Mouse (Mus musculus) ES-E14 (cell line): Measurements from ENCODE around the gene A830018L16Rik. TPM values are rescaled to one million over a fixed set of nuclear protein-coding genes. Genes with fewer than 3 reads are reported as not detected.

Source experiments
- DNase-seq: peaks from one replicate; pipeline ENCODE4 v3.0.0-alpha.2; 2013; ENCODE audit warnings: low read depth, low spot score
- H3K27ac ChIP-seq: 2 replicates; pipeline ENCODE4 v1.5.1; 2012; ENCODE audit warnings: low read depth, mild to moderate bottlenecking, low read length, moderate library complexity, mixed read lengths; ENCODE audit not compliant: poor library complexity, insufficient read depth, severe bottlenecking
- H3K36me3 ChIP-seq: 2 replicates; pipeline ENCODE4 v1.6.1; 2012; ENCODE audit warnings: mild to moderate bottlenecking, low read length, moderate library complexity, mixed read lengths; ENCODE audit not compliant: control insufficient read depth, poor library complexity, insufficient read depth, severe bottlenecking
- H3K4me1 ChIP-seq, 2 experiments: fragments of 150-350 bp in 1 of 2; sonication (generic) in 1 of 2; 2 replicates each; pipeline ENCODE4 v1.6.1; 2012; ENCODE audit warnings: low read length in 2 of 2, mild to moderate bottlenecking in 1 of 2, mixed read lengths in 1 of 2; ENCODE audit not compliant: control insufficient read depth in 2 of 2, insufficient read depth in 2 of 2, poor library complexity in 1 of 2
- H3K4me3 ChIP-seq, 2 experiments: fragments of 150-350 bp in 1 of 2; sonication (generic) in 1 of 2; 2 replicates each; pipeline ENCODE4 v1.5.1; 2012; ENCODE audit warnings: low read length in 2 of 2, low read depth in 1 of 2, mild to moderate bottlenecking in 1 of 2, mixed read lengths in 1 of 2; ENCODE audit not compliant: insufficient read depth in 1 of 2, poor library complexity in 1 of 2, severe bottlenecking in 1 of 2
- H3K9ac ChIP-seq: 2 replicates; pipeline ENCODE4 v1.6.1; 2012; ENCODE audit warnings: low read depth, mild to moderate bottlenecking, low read length, mixed read lengths; ENCODE audit not compliant: poor library complexity, insufficient read depth, severe bottlenecking
- H3K9me3 ChIP-seq: fragments of 150-350 bp; sonication (generic); 2 replicates; pipeline ENCODE4 v1.6.1; 2012; ENCODE audit warnings: low read depth, mild to moderate bottlenecking, low read length; ENCODE audit not compliant: control insufficient read depth, insufficient read depth
- CHD2 ChIP-seq: IDR thresholded peaks from 2 replicates; pipeline ENCODE4 v1.6.1; 2014; ENCODE audit warnings: mild to moderate bottlenecking, low read depth, low read length, inconsistent platforms
- HCFC1 ChIP-seq: IDR thresholded peaks from 2 replicates; pipeline ENCODE4 v1.6.1; 2012; ENCODE audit warnings: low read length, inconsistent platforms, borderline replicate concordance; ENCODE audit not compliant: insufficient read depth
- MAFK ChIP-seq: IDR thresholded peaks from 2 replicates; pipeline ENCODE4 v1.6.1; 2014; ENCODE audit warnings: mild to moderate bottlenecking, low read depth, low read length, inconsistent platforms; ENCODE audit not compliant: insufficient read depth
- ZC3H11A ChIP-seq: IDR thresholded peaks from 2 replicates; pipeline ENCODE4 v1.6.1; 2012; ENCODE audit warnings: low read depth, mild to moderate bottlenecking, inconsistent platforms, low read length, borderline replicate concordance
- ZNF384 ChIP-seq: IDR thresholded peaks from 2 replicates; pipeline ENCODE4 v1.6.1; 2012; ENCODE audit warnings: low read depth, low read length, inconsistent platforms
- in situ Hi-C, 2 experiments: fragments of 600-800 bp; cut with MboI; formaldehyde crosslinking; loops; one replicate each; pipeline ENCODE4 v1.15.1; 2025; ENCODE audit warnings: low sequenced_read_pairs in 2 of 2, inconsistent platforms in 1 of 2; ENCODE audit not compliant: unreplicated experiment in 2 of 2
- total RNA-seq: library from RNA; depleted of rRNA; stranded (reverse); fragments of 300-350 nt; gene quantifications from 2 replicates; pipeline ENCODE4 v1.2.3, GENCODE M21; 2012; rRNA removed

A830018L16Rik gene
- total RNA-seq, result 2.1 and 4.6 TPM in 2 replicates

DNA sequence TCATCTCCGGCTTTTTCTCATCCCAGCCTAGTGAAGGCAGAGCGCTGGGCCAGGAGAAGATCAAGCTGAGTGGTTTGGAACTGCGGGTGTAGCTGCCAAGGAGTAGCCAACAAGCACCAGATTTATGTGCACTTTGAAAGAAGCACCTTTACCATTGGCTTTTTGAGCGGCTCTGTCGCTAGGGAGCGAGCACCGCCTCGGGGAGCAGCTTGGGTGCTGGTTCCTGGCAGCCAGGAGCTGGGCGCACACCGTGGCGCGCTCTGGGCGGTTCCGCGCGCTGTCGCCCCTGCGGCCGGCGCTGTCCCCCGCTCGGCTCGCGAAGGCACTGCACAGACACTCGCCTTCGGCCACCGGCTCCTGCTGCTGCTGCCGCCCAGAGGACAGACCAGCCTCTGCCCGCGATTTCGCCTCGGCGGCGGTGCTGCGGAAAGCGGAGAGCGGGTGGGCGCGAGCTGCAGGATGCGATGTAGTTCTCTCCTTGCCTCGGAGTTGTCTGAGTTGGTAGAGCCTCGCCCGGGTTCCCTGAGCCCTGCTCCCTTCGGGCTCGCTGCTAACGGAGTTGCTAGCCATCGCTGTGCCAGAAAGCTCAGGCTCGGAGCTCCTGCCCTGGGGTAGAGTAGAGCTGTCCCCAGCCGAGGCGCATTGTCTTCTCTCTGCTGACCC lies at the start of gene A830018L16Rik:
TSS of gene A830018L16Rik (plus strand) at position 212 of the 663 bp plus-strand sequence.
- in situ Hi-C loops, result no loop called here
- peak within 1 kb of the TSS; percentile 51 for H3K9ac ChIP-seq
- no peaks in the 10 kb centered on the region for H3K9me3 ChIP-seq
- H3K4me3 ChIP-seq, result peak within 1 kb of the TSS; percentile 62 to 67
- no peaks in the 10 kb centered on the region for H3K36me3 ChIP-seq
- peak; percentile 63 for DNase-seq
- TF ChIP-seq ZNF384 (no peak), ZC3H11A (peak; percentile 33; the same call in 1 of the 2 replicates)
- no peaks in the 10 kb centered on the region; a peak in 1 of 4 replicates for H3K4me1 ChIP-seq
- no peak within 1 kb of the TSS for H3K27ac ChIP-seq

DNA sequence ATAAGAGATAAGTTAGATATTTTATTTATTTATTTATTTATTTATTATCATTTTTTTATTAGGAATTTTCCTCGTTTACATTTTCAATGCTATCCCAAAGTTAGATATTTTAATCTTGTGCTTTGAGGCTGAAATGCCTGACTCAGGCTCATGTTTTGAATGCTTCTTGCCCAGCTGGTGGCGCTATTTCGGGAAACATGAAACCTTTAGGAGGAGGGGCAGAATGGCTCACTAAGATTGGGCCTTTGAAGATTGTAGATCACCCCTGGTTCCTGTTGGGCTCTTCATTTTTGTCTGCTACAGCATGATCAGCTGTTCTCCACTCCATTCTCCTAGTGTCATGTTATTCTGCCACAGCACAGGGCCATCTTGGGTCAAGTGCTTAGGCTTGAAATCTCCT lies 28.1 kb upstream of the A830018L16Rik start:
- TF ChIP-seq CHD2 (no peak), MAFK (no peak), ZC3H11A (0 out of 2 replicates have a peak, but pooled peaks have one; percentile 22)
- peaks cover 0 to 2% of the 10 kb centered on the region in 2 experiments; a peak in 1 of 4 replicates for H3K4me1 ChIP-seq
- H3K4me3 ChIP-seq, result no peak overlapping the region
- no peak overlapping the region for H3K9ac ChIP-seq
- peak; percentile 45 for DNase-seq
- H3K27ac ChIP-seq, result no peak overlapping the region
- H3K36me3 ChIP-seq, result no peaks in the 10 kb centered on the region
- in situ Hi-C loops, result no loop called here
- no peaks in the 10 kb centered on the region for H3K9me3 ChIP-seq

DNA sequence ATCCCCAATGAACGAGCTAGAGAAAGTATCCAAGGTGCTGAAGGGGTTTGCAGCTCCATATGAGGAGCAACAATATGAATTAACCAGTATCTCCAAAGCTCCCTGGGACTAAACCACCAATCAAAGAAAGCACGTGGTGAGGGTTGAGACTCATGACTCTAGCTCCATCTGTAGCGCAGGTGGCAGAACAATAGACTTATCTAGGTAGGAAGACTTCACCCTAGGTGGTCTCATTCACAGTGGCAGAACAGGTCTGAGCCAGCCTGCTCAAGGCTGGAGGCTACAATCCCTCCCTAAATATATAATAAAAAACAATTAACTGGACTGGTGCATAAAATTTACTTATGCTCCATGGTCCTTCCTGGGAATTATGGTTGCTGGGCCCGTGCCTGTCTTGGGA lies 18.5 kb upstream of the A830018L16Rik start:
- H3K4me3 ChIP-seq, result no peak overlapping the region
- H3K27ac ChIP-seq, result peak overlapping the region; percentile 94
- peaks cover 4 to 6% of the 10 kb centered on the region in 2 experiments; a peak in 1 of 4 replicates for H3K4me1 ChIP-seq
- TF ChIP-seq HCFC1 (no peak), ZC3H11A (no peak), ZNF384 (no peak), CHD2 (no peak), MAFK (no peak)
- peak; percentile 78 for DNase-seq
- H3K9ac ChIP-seq, result no peak overlapping the region
- in situ Hi-C loops, result no loop called here
- no peaks in the 10 kb centered on the region for H3K36me3 ChIP-seq
- H3K9me3 ChIP-seq, result 0 out of 2 replicates have a peak, but pooled peaks cover 3% of the 10 kb centered on the region

DNA sequence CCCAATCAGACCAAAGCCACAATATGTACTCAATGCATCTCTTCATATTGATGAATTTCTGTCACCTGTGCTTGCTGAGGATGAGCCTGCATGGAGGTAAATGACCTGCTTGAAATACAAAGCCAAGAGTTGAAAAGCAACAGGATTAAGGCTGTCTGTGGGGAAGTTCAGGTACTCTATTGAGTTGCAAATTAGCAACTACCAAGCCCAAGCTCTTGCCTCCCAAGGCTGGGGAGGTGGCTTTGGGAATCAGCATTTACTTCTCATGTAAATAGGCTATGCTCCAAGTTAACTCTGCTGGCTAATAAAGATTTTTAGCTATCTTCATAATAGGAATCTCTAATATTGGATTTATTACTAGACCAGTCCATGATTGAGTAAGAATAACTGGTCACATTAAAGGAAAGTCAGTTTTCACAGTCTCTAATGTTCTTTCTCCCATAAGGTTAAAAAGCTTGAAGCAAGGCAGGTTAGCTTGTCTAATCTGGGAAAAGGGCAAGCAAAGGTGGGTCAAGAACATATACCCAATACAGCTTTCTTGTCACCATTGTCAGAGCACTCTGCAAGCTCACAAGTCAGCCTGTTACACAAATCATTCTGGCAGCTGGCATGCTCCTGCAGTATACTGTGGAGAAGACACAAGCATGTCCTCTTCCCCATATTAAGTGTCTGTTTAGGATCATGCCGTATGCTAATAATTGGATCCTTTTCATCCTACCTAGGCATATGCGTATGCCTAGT lies 17.7 kb upstream of the A830018L16Rik start:
- peak; percentile 60 for DNase-seq
- peak overlapping the region; percentile 94 for H3K27ac ChIP-seq
- TF ChIP-seq ZNF384, result no peak
- 0 out of 2 replicates have a peak, but pooled peaks have one; percentile 15 for TF ChIP-seq MAFK
- no peak overlapping the region for H3K9ac ChIP-seq
- 0 out of 2 replicates have a peak, but pooled peaks cover 3% of the 10 kb centered on the region for H3K9me3 ChIP-seq
- H3K36me3 ChIP-seq, result no peaks in the 10 kb centered on the region
- H3K4me3 ChIP-seq, result no peak overlapping the region
- H3K4me1 ChIP-seq, result peaks cover 6% of the 10 kb centered on the region in 2 experiments; a peak in 1 of 4 replicates
- in situ Hi-C loops, result no loop called here
